Mouse (Mus musculus): ENCODE results near the gene Rin3. TPM values are rescaled to one million over a fixed set of nuclear protein-coding genes. Genes with fewer than 3 reads are reported as not detected.
A peak's percentile ranks its signal among the peaks of the same experiment; 100 is the strongest.

Rin3 gene
- total RNA-seq, 2 experiments from 2014 or later = 14.0 to 17.5 TPM

DNA sequence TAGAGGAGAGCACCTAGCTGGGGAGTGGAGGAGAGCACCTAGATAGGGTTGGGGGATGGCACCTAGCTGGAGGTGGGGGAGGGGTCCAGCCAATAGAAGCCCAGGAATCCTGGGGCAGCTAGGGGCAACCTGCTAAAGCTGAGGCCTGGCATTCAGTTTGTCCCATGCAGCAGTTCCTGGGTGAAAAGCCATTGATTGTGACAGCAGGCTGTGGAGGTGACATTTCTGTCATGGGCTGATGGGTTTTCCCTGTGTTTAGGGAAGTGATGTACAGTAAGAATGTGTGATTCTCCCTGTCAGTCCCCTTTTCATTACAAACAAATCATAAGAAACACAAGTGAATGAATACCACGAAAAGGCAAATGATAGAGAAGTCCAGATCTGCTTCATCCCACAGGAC, 13.5 kb downstream of the Rin3 start:
- no peak for DNase-seq (ENCODE audit: low spot score)
- intact Hi-C loops (cut with DNase I) = no loop called here

DNA sequence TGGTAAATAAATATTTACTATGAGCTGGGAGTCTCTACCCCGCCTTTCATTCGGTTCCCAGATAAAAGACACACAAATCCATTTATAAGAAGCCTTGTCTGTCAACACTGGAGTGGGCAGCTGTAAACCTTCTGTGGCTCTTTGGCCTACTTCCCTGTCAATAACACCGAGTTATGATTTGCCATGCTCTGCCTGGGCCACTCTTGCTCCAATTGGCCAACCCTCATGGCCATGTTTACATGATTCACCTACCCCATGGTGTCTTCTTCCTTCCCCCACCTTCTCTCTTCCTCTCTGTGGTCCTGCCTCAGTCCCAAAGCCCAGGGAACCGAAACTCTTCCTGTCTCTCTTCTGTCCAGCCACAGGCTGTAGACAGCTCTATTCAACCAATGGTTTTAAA, 14.1 kb downstream of the Rin3 start:
- no peak for DNase-seq (ENCODE audit: low spot score)
- intact Hi-C loops (cut with DNase I) = no loop called here

DNA sequence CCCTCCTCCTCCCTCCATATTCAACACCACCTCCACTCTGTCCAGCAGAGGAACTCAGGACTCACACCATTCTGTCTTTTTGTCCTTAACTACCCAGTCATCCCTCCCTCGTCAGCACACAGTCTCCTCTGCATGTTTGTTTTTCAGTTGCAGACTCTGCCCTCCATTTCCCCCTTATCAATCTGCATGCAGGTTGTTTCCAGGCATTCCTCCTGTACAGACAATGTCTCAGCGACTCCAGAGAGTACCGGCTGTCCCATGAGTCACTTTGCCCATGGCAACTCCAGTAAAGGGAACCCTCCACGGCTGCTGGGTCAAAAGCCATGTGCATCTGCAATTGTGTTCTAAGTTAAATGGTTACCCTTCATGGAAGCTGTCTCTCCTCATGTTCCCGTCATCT, 16.4 kb downstream of the Rin3 start:
- intact Hi-C loops (cut with DNase I) = no loop called here
- no peak for DNase-seq (ENCODE audit: low spot score)

GRCm38 (mm10) chr12:102301585-102301984, 18.7 kb downstream of the Rin3 start:
- no peak for DNase-seq (ENCODE audit: low spot score)
- intact Hi-C loops (cut with DNase I) = no loop called here

- intact Hi-C loops (cut with DNase I) = no loop called here
- no peak for DNase-seq (ENCODE audit: low spot score)
Observed at GRCm38 (mm10) chr12:102302322-102302721, 19.5 kb downstream of the Rin3 start.

GRCm38 (mm10) chr12:102302831-102303351, 20.0 kb downstream of the Rin3 start:
- DNase-seq (ENCODE audit: low spot score) = peak; percentile 62
- intact Hi-C loops (cut with DNase I) = no loop called here

- DNase-seq (ENCODE audit: low spot score) = no peak
- intact Hi-C loops (cut with DNase I) = no loop called here
Observed at GRCm38 (mm10) chr12:102303867-102304266, 21.0 kb downstream of the Rin3 start.

GRCm38 (mm10) chr12:102305069-102305836, 22.4 kb downstream of the Rin3 start:
- DNase-seq (ENCODE audit: low spot score) = no peak
- intact Hi-C loops (cut with DNase I) = no loop called here

GRCm38 (mm10) chr12:102308001-102308456, 25.2 kb downstream of the Rin3 start:
- intact Hi-C loops (cut with DNase I) = loop anchor here (2.0 kb wide), 1 partner anchor 17 kb away; no protein-coding TSS in a partner anchor
- no peak for DNase-seq (ENCODE audit: low spot score)

DNA sequence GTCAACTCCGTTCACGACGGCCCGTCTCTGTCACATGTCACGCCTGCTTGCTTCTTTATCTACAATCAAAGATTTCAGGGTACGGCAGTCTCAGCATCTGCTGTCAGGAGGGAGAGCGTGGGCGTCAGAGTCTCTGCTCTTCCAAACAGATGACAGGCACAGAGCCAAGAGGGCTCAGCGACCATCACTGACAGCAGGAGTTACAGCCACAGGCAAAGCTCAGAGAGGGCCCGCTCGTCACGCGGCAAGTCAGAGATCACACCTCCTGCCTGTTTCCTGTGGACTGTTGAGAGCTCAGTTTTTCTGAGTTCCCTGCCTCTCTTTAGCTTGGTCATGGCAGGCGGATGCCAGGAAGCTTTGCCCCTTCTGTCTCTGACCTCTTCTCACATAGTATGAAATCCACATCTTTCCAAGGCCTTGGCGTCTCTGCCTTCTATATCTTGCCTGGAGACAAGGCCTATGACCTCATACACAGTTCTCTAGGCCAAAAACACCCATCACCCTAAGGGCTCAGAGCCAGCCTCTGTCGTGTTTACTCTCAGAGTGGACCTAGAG, 25.7 kb downstream of the Rin3 start:
- no peak for DNase-seq (ENCODE audit: low spot score)
- intact Hi-C loops (cut with DNase I) = loop anchor here (2.0 kb wide), 1 partner anchor 16 kb away; no protein-coding TSS in a partner anchor

DNA sequence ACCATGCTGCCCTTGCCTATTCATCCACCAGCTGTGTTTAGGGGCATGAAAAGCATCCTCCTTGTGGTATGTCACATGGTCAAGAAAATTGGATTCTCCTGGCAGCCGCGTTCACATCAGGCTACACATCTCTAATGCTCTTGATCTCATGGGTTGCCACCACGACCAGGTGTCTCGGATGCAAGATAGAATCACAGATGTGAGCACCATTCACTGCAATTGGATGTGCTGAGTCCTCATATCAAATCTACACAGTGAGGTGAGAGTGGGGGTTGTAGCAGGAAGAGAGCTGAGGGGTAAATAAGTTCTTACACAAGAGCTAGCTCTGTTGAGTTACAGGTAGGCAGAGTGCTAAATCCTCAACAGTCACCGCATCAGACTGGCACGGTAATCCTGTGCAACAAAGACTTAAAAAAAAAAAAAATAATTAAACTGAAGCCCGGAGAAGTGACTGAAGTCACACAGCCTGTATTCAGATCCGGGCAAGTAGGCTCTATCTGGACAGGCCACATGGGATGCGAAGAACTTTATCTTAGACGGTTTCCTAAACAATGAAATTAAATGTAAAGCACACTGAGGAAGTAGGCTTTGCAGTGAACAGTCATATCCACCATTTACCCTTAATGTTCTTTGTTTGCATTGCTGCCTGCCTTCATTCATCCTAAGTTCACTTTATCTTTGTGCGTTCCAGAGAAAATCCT, 26.4 kb downstream of the Rin3 start:
- intact Hi-C loops (cut with DNase I) = loop anchor here (2.0 kb wide), 1 partner anchor 16 kb away; no protein-coding TSS in a partner anchor
- DNase-seq (ENCODE audit: low spot score) = no peak

- intact Hi-C loops (cut with DNase I) = loop anchor here (2.0 kb wide), 1 partner anchor 15 kb away; no protein-coding TSS in a partner anchor
- no peak for DNase-seq (ENCODE audit: low spot score)
Observed at GRCm38 (mm10) chr12:102309800-102310195, 26.9 kb downstream of the Rin3 start.

DNA sequence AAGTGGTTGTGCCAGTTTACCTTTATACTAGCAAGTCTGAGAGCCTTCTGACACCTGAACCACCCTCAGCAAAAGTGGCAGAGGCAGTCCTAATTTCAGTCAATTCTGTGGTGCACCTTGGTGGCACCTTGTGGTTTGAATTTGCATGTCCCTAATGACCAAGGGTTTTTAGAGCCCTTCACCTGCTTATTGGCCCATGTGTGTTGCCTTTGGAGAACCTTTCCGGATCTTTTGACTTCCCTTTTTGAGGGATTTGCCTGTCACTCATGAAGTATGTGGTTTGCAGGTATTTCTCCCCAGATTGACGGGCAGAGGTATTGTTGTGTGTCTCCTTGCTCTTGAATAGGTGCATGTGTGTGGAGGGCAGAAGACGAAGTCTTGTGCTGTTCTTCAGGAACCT, 27.4 kb downstream of the Rin3 start:
- intact Hi-C loops (cut with DNase I) = no loop called here
- no peak for DNase-seq (ENCODE audit: low spot score)

- DNase-seq (ENCODE audit: low spot score) = no peak
- intact Hi-C loops (cut with DNase I) = no loop called here
Observed at GRCm38 (mm10) chr12:102311454-102311853, 28.6 kb downstream of the Rin3 start.

- DNase-seq (ENCODE audit: low spot score) = peak; percentile 42
- intact Hi-C loops (cut with DNase I) = loop anchor here (2.0 kb wide), 1 partner anchor 32 kb away; no protein-coding TSS in a partner anchor
Observed at GRCm38 (mm10) chr12:102319150-102319549, 36.3 kb downstream of the Rin3 start.

GRCm38 (mm10) chr12:102319899-102320298, 37.1 kb downstream of the Rin3 start:
- DNase-seq (ENCODE audit: low spot score) = no peak
- intact Hi-C loops (cut with DNase I) = loop anchor here (2.0 kb wide), 1 partner anchor 33 kb away; no protein-coding TSS in a partner anchor

DNA sequence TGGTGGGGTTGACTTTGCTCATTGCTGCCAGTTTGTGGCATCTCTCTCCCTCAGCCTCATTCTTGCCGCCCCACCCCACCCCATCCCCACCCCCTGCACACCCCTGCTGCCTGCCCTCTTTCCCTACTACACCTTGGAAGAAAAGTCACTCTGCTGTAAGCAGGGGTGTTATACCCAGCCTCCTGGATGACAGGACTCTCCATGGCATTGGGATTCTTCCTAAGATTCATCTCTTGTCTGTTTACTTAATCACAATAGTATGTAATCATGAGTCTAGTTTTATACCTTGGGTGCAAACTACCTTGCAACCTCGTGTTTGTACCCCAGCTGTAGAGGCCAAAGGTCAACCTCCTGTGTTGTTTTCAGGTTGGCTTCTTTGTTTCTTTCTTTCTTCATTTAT, 37.5 kb downstream of the Rin3 start:
- intact Hi-C loops (cut with DNase I) = no loop called here
- no peak for DNase-seq (ENCODE audit: low spot score)

GRCm38 (mm10) chr12:102321064-102321728, 38.3 kb downstream of the Rin3 start:
- intact Hi-C loops (cut with DNase I) = no loop called here

GRCm38 (mm10) chr12:102321855-102322254, 39.0 kb downstream of the Rin3 start:
- DNase-seq (ENCODE audit: low spot score) = peak; percentile 53
- intact Hi-C loops (cut with DNase I) = no loop called here

More at GRCm38 (mm10) chr12:102321064-102321728, 38.3 kb downstream of the Rin3 start:
- no peak for DNase-seq (ENCODE audit: low spot score)

GRCm38 (mm10) chr12:102323392-102323791, 40.5 kb downstream of the Rin3 start:
- no peak for DNase-seq (ENCODE audit: low spot score)
- intact Hi-C loops (cut with DNase I) = no loop called here

All from heart, postnatal 25 days (tissue).